Mouse (Mus musculus) kidney, postnatal 10 days (tissue): ENCODE results near the gene Clip4.
A peak's percentile ranks its signal among the peaks of the same experiment; 100 is the strongest.

Experiments
- DNase-seq: peaks from one replicate; pipeline ENCODE4 v3.0.0; 2021; ENCODE audit warnings: mixed read lengths

Gene Clip4

GRCm38 (mm10) chr17:71874795-71875194 is 106.5 kb downstream of the Clip4 start:
- DNase-seq: no peak

DNA sequence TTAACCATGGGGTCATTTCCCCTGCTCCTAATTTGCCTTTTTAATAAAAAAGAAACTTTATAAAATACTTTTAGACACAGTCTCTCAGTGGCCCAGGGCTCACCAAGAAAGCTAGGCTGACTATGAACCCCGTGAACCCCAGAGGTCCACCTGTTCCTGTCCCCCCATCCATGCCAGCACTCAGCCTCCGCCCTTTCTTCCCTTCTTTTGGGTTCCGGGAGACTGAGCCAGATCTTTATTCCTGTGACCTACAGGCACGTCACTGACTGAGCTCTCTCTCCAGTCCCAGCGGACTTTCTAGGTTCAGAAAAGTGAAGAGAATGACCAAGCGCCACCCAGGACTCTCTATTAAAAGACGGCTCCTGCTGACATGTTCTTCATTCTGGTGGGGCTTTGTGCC is 107.2 kb downstream of the Clip4 start:
- no peak for DNase-seq

GRCm38 (mm10) chr17:71881369-71881768 is 113.1 kb downstream of the Clip4 start:
- DNase-seq: no peak

DNA sequence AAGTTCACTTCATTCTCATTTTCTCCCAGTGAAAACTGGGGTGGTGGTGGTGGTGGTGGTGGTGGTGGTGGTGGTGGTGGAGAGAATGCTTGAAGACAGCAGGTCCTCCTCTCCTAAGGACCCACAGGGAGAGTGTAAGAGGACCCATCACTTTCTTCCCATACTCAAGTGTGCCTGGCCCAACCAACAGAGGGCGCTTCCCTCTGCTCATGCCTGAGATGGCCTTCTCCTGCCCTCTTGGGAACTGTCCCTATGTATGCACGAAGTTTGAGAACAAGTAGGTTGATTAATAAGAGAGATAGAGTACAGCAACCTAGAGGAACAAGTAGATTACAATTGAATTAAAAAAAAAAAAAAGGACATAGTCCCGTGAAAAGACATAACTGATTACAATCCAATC is 140.8 kb downstream of the Clip4 start:
- peak; percentile 59 for DNase-seq

GRCm38 (mm10) chr17:71913188-71913587 is 144.9 kb downstream of the Clip4 start:
- DNase-seq: no peak
